Mouse (Mus musculus) lung, postnatal 0 days (tissue): Measurements from ENCODE around the gene Mllt6. TPM values are rescaled to one million over a fixed set of nuclear protein-coding genes. Genes with fewer than 3 reads are reported as not detected.

ENCODE experiments used
- ATAC-seq: fragments of 200-750 bp; cut with Nextera tagmentation; 2 replicates; pipeline ENCODE4 v1.8.0; 2017; ENCODE audit warnings: moderate library complexity
- DNase-seq: peaks from one replicate; pipeline ENCODE4 v3.0.0-alpha.2; 2016; ENCODE audit warnings: low spot score
- H3K27ac ChIP-seq: fragments of 300-500 bp; sonication (generic); 2 replicates; pipeline ENCODE4 v1.5.1; 2014; ENCODE audit warnings: antibody characterized with exemption, mild to moderate bottlenecking, low read length, mixed read lengths
- H3K27me3 ChIP-seq: fragments of 300-500 bp; sonication (generic); replicated peaks from 2 replicates; pipeline ENCODE4 v1.6.1; 2014; ENCODE audit warnings: low read length, mixed read lengths; ENCODE audit not compliant: insufficient read depth
- H3K36me3 ChIP-seq: fragments of 300-500 bp; sonication (generic); 2 replicates; pipeline ENCODE4 v1.6.1; 2014; ENCODE audit warnings: low read length, mixed read lengths; ENCODE audit not compliant: insufficient read depth
- H3K4me1 ChIP-seq: fragments of 300-500 bp; sonication (generic); 2 replicates; pipeline ENCODE4 v1.6.1; 2014; ENCODE audit warnings: antibody characterized with exemption, low read depth, low read length, mixed read lengths; ENCODE audit not compliant: insufficient read depth
- H3K4me2 ChIP-seq: fragments of 300-500 bp; sonication (generic); replicated peaks from 2 replicates; pipeline ENCODE4 v1.6.1; 2014; ENCODE audit warnings: low read depth, mild to moderate bottlenecking, low read length, moderate library complexity, mixed read lengths
- H3K4me3 ChIP-seq: fragments of 300-500 bp; sonication (generic); 2 replicates; pipeline ENCODE4 v1.5.1; 2014; ENCODE audit warnings: low read depth, low read length
- H3K9ac ChIP-seq: fragments of 300-500 bp; sonication (generic); replicated peaks from 2 replicates; pipeline ENCODE4 v1.6.1; 2014; ENCODE audit warnings: low read depth, mild to moderate bottlenecking
- H3K9me3 ChIP-seq: fragments of 300-500 bp; sonication (generic); 2 replicates; pipeline ENCODE4 v1.6.1; 2016; ENCODE audit warnings: low read length, mixed read lengths
- CTCF ChIP-seq: IDR thresholded peaks from 2 replicates; pipeline ENCODE4 v1.5.1; 2016; ENCODE audit warnings: antibody characterized with exemption, mild to moderate bottlenecking
- EP300 ChIP-seq: IDR thresholded peaks from 2 replicates; pipeline ENCODE4 v1.6.1; 2016; ENCODE audit warnings: antibody characterized with exemption, mild to moderate bottlenecking, control low read depth
- WGBS: fragments of 180-500 bp; shearing (Covaris S2); extraction: QIAGEN DNeasy Blood & Tissue Kit; methylation state at CpG from one replicate; pipeline ENCODE4 v1.1.7; 2014; 5-methylcytosine and 5-hydroxymethylcytosine counted together
- polyA plus RNA-seq: library from polyadenylated mRNA; unstranded; fragments of >200 nt; fragmentation: Nextera tagmentation; extraction: Ambion mirVana; gene quantifications from 2 replicates; pipeline ENCODE4 v1.2.1, GENCODE M21; 2015

Gene Mllt6
- polyA plus RNA-seq, result 3.0 and 3.5 TPM in 2 replicates

DNA sequence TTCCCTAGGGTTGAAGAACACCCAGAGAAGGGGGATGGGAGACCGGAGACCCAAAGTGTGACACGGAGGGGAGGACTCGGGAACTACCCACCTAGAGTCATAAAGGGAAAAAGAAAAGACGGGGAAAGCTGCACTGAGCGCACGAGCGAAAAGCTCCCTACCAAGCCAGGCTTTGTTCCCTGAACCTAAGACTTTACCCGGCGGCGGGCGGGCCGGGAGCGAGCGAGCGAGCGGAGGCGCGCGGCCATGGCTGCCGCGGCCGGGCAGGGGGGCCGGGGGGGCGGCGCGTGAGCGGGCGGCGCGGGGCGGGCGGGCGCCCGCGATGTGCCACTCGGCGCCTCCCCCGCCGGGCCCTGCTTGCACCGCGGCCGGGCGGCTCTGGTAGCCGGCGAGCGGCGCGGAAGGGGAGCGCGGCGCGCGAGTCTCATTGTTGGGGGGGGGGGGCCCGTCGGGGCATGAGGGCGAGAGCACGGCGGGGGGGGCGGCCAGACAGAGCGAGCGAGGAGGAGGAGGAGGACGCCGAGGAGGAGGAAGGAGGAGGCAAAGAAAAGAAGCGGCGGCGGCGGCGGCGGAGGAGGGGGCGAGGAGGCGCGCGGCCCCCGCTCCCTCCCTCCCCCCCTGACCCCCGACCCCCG, at the start of gene Mllt6:
TSS of gene Mllt6 (plus strand) at position 522 of the 635 bp plus-strand sequence.
- WGBS, result 1% methylated on average over 17 of the region's 76 CpGs
- 0 out of 2 replicates have a peak, but pooled peaks cover 5% of the 10 kb centered on the region for H3K27me3 ChIP-seq
- H3K4me2 ChIP-seq, result peak within 1 kb of the TSS; percentile 81
- H3K4me3 ChIP-seq, result peak within 1 kb of the TSS; percentile 86
- ATAC-seq (peak; percentile 69), DNase-seq (peak; percentile 93)
- H3K4me1 ChIP-seq, result peaks cover 22% of the 10 kb centered on the region
- H3K9ac ChIP-seq, result peak within 1 kb of the TSS; percentile 63
- no peaks in the 10 kb centered on the region for H3K9me3 ChIP-seq
- peak within 1 kb of the TSS; percentile 94 for H3K27ac ChIP-seq
- no peaks in the 10 kb centered on the region for H3K36me3 ChIP-seq
- TF ChIP-seq CTCF (no peak), EP300 (no peak)

DNA sequence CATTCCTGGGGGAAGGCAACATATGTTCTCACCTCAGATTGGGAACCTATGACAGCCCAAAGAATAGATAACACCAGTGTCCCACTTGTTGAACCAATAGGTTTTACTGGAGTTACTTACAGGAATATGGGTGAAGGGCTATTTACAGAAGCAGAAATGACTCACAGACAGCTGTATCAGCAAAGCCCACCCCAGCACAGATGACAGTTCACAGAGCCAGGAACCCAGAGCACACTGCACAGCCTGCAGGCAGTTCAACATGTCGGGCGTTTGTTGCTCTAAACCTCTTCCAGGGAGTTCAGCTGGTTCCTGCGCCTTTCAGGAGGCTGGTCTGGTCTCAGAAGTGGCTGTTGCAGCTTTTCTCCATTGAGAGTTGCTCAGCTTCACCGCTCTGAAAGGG, 47.9 kb upstream of the Mllt6 start:
- Histone ChIP-seq H3K9me3 (no peaks in the 10 kb centered on the region), H3K4me1 (no peaks in the 10 kb centered on the region), H3K27ac (no peak overlapping the region), H3K27me3 (no peaks in the 10 kb centered on the region), H3K4me3 (no peak overlapping the region), H3K9ac (no peak overlapping the region), H3K36me3 (no peaks in the 10 kb centered on the region), H3K4me2 (no peak overlapping the region)
- no peak for TF ChIP-seq EP300
- no peak for TF ChIP-seq CTCF
- WGBS, result 75% methylated on average over 4 of the region's 4 CpGs
- no peak for DNase-seq
- ATAC-seq, result no peak

DNA sequence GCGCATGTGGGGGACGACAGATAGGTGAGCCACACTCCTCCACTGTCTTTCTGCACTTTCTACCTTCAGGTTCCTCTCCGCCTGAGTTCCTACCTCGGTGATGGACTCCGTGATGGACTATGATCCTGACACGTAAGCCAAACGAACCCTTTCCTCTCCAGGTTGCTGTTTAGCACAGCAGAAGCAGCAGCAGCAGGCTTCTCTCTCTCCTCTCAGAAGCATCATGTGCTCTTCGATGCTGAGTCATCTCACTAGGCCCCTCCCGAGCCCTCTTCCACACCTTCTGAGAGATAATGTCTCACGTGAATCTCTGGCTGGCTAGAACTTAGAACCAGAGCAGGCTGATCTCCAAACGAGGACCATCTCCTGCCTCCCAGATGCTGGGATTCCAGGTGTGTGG, 44.8 kb upstream of the Mllt6 start:
- Histone ChIP-seq H3K9ac (no peak overlapping the region), H3K27ac (no peak overlapping the region), H3K4me2 (no peak overlapping the region), H3K36me3 (no peaks in the 10 kb centered on the region), H3K4me3 (no peak overlapping the region), H3K27me3 (no peaks in the 10 kb centered on the region), H3K9me3 (no peaks in the 10 kb centered on the region), H3K4me1 (no peaks in the 10 kb centered on the region)
- 36% methylated on average over 11 of the region's 11 CpGs for WGBS
- ATAC-seq (no peak), DNase-seq (no peak)
- no peak for TF ChIP-seq CTCF
- no peak for TF ChIP-seq EP300

DNA sequence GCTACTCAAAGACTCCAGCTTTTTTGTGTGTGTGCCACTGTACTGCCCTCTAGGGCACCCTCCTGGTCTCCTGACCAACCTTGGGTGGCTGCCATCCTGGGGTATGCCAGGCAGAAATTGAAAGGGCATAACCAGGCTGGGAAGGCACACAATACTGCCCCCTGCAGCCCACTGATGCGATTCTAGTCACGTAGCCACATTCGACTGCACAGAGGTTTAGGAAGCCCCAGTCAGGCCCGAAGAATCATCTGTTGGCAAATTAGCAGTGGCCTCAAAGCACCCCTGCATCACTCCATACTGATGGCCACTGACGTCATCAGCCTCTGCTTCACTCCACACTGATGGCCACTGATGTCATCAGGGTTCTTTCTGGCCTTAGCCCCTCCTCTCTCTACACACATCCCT, 43.8 kb upstream of the Mllt6 start:
- ATAC-seq (peak; percentile 66), DNase-seq (peak; percentile 77)
- Histone ChIP-seq H3K9ac (no peak overlapping the region), H3K4me2 (no peak overlapping the region), H3K36me3 (no peaks in the 10 kb centered on the region), H3K4me1 (no peaks in the 10 kb centered on the region), H3K4me3 (no peak overlapping the region), H3K9me3 (no peaks in the 10 kb centered on the region), H3K27me3 (no peaks in the 10 kb centered on the region), H3K27ac (no peak overlapping the region)
- 53% methylated on average over 5 of the region's 5 CpGs for WGBS
- TF ChIP-seq CTCF, result peak; percentile 77
- no peak for TF ChIP-seq EP300

DNA sequence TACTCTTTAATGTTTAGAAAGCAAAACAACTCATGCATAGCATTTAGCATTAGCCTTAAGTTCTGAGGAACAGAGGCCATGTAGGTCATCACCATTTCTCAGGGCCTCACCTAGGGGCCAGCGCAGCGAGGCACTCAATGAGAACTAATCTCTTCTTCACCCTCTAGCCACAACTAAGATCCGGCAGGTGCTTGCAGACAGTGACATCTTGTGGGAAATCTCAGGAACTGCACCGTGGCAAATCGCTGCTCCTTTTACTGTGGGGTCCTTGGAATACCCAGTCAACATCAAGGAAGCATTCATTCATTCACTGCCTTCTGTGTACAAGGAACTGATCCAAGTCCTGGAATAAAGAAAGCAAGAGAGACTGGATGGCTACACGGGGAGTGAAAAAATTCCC, 40.8 kb upstream of the Mllt6 start:
- peak; percentile 83 for DNase-seq
- TF ChIP-seq CTCF (peak; percentile 99), EP300 (no peak)

DNA sequence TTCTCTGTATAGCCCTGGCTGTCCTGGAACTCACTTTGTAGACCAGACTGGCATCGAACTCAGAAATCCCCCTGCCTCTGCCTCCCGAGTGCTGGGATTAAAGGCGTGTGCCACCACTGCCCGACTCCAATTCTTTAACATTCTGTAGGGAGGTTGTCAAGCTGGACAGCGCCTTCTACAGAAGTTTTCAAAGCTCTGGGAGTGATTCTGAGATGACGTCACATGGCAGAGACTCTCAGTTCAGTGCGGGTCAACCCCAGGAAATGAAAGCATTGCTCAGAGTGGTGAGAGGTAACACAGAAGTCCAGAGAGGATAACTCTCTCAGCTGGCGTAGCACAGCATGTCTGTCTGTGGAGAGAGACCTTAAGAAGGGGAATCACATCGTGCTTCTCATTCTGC, 40.0 kb upstream of the Mllt6 start:
- H3K36me3 ChIP-seq, result no peaks in the 10 kb centered on the region
- no peak overlapping the region for H3K4me3 ChIP-seq
- ATAC-seq, result no peak
- WGBS, result 49% methylated on average over 9 of the region's 9 CpGs
- H3K27ac ChIP-seq, result no peak overlapping the region
- no peaks in the 10 kb centered on the region for H3K9me3 ChIP-seq
- H3K4me1 ChIP-seq, result no peaks in the 10 kb centered on the region
- H3K9ac ChIP-seq, result no peak overlapping the region
- TF ChIP-seq CTCF (no peak), EP300 (no peak)
- H3K27me3 ChIP-seq, result peaks cover 24% of the 10 kb centered on the region; the same call in 1 of the 2 replicates
- DNase-seq, result no peak
- no peak overlapping the region for H3K4me2 ChIP-seq

More for the DNA sequence above, 40.8 kb upstream of the Mllt6 start:
- H3K9me3 ChIP-seq, result no peaks in the 10 kb centered on the region
- H3K27ac ChIP-seq, result no peak overlapping the region
- peak; percentile 30 for ATAC-seq
- no peak overlapping the region for H3K4me2 ChIP-seq
- peaks cover 16% of the 10 kb centered on the region; the same call in 1 of the 2 replicates for H3K27me3 ChIP-seq
- no peaks in the 10 kb centered on the region for H3K4me1 ChIP-seq
- no peaks in the 10 kb centered on the region for H3K36me3 ChIP-seq
- WGBS, result under 1% methylated on average over 6 of the region's 6 CpGs
- H3K4me3 ChIP-seq, result no peak overlapping the region
- no peak overlapping the region for H3K9ac ChIP-seq
